Mouse (Mus musculus) spleen, postnatal 14 days (tissue): ENCODE data around the gene Ppp2ca.
"Not testable (repeated sequence)": the region's sequence is repeated elsewhere in the genome, so short reads cannot be mapped to it uniquely, and the experiment has no call there.

Experiments
- DNase-seq, 2 experiments: peaks; one replicate each; pipeline ENCODE4 v3.0.0; 2021 to 2022; ENCODE audit warnings: low spot score in 2 of 2

The Ppp2ca gene

GRCm38 (mm10) chr11:52143675-52144074 lies 45.2 kb downstream of the Ppp2ca start:
- not testable (repeated sequence) for DNase-seq

- not testable (repeated sequence) for DNase-seq
Observed at GRCm38 (mm10) chr11:52145428-52145827, 46.9 kb downstream of the Ppp2ca start, which contains the start of gene Olfr1373. TSS of gene Olfr1373 (minus strand) at chr11:52145528.

- no peak for DNase-seq
Observed at GRCm38 (mm10) chr11:52163926-52164325, 65.4 kb downstream of the Ppp2ca start.

GRCm38 (mm10) chr11:52167126-52167525 lies 68.6 kb downstream of the Ppp2ca start:
- DNase-seq = no peak

- DNase-seq = not testable (repeated sequence)
Observed at GRCm38 (mm10) chr11:52167901-52168302, 69.4 kb downstream of the Ppp2ca start.

GRCm38 (mm10) chr11:52168461-52168860 lies 70.0 kb downstream of the Ppp2ca start:
- no peak for DNase-seq
